Mouse (Mus musculus): Measurements from ENCODE around the gene Rasgrp3. TPM values are rescaled to one million over a fixed set of nuclear protein-coding genes. Genes with fewer than 3 reads are reported as not detected.
A peak's percentile ranks its signal among the peaks of the same experiment; 100 is the strongest.

Rasgrp3 gene
- polyA plus RNA-seq, 1 experiment, result 0.60 TPM

GRCm38 (mm10) chr17:75522347-75523065 is 86.8 kb downstream of the Rasgrp3 start:
- H3K27me3 ChIP-seq (ENCODE audit: control insufficient read depth, insufficient read depth, low read length, poor library complexity, severe bottlenecking), result peaks cover 3% of the 10 kb centered on the region; the same call in 1 of the 2 replicates
- H3K9me3 ChIP-seq (replicated peaks; ENCODE audit: control insufficient read depth, insufficient read depth, low read length, poor library complexity, severe bottlenecking), result no peaks in the 10 kb centered on the region
- TF ChIP-seq EP300 (IDR thresholded peaks at IDR 0.05; ENCODE audit: insufficient read depth, low read depth, low read length), result no peak
- TF ChIP-seq POLR2A (IDR thresholded peaks at IDR 0.05; ENCODE audit: insufficient read depth, low read length), result no peak
- TF ChIP-seq CTCF (IDR thresholded peaks at IDR 0.05; ENCODE audit: low read depth, low read length), result no peak

DNA sequence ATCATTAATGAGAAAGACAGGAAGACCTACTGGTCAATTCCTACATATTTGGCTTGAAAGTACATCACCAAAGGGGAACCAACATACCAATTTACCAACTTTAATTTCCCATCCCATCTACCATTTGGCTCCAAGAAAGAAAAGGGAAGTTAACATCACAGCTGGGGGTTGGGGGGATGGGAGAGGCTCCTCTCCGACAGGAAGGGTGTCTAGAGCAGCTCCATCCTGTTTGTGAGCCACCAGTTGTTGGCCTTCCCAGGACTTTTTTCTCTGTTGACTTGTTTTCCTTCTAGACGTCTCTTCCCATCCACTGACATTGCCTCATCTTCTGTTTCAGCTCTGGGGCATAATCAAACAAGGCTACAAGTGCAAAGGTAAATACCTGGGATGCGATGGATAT is 88.1 kb downstream of the Rasgrp3 start:
- no peaks in the 10 kb centered on the region; the same call in 1 of the 2 replicates for H3K27me3 ChIP-seq (ENCODE audit: control insufficient read depth, insufficient read depth, low read length, poor library complexity, severe bottlenecking)
- no peak overlapping the region for H3K9ac ChIP-seq (ENCODE audit: low read depth, poor library complexity, severe bottlenecking)
- no peak overlapping the region for H3K4me3 ChIP-seq (ENCODE audit: low read depth, low read length)
- no peaks in the 10 kb centered on the region for H3K36me3 ChIP-seq (ENCODE audit: control insufficient read depth, insufficient read depth, low read length, poor library complexity, severe bottlenecking)
- no peaks in the 10 kb centered on the region for H3K9me3 ChIP-seq (replicated peaks; ENCODE audit: control insufficient read depth, insufficient read depth, low read length, poor library complexity, severe bottlenecking)
- TF ChIP-seq POLR2A (IDR thresholded peaks at IDR 0.05; ENCODE audit: insufficient read depth, low read length), result no peak
- no peak for TF ChIP-seq EP300 (IDR thresholded peaks at IDR 0.05; ENCODE audit: insufficient read depth, low read depth, low read length)
- TF ChIP-seq CTCF (IDR thresholded peaks at IDR 0.05; ENCODE audit: low read depth, low read length), result no peak
- H3K4me1 ChIP-seq (ENCODE audit: control insufficient read depth, insufficient read depth, low read length), result peaks cover 8% of the 10 kb centered on the region
- H3K27ac ChIP-seq (ENCODE audit: insufficient read depth, low read length), result no peak overlapping the region

More at GRCm38 (mm10) chr17:75522347-75523065, 86.8 kb downstream of the Rasgrp3 start:
- Histone ChIP-seq H3K4me1 (ENCODE audit: control insufficient read depth, insufficient read depth, low read length) (peaks cover 8% of the 10 kb centered on the region), H3K4me3 (ENCODE audit: low read depth, low read length) (no peak overlapping the region), H3K27ac (ENCODE audit: insufficient read depth, low read length) (no peak overlapping the region), H3K36me3 (ENCODE audit: control insufficient read depth, insufficient read depth, low read length, poor library complexity, severe bottlenecking) (no peaks in the 10 kb centered on the region), H3K9ac (ENCODE audit: low read depth, poor library complexity, severe bottlenecking) (no peak overlapping the region)

- H3K27ac ChIP-seq (ENCODE audit: insufficient read depth, low read length), result no peak overlapping the region
- H3K9me3 ChIP-seq (replicated peaks; ENCODE audit: control insufficient read depth, insufficient read depth, low read length, poor library complexity, severe bottlenecking), result no peaks in the 10 kb centered on the region
- H3K27me3 ChIP-seq (ENCODE audit: control insufficient read depth, insufficient read depth, low read length, poor library complexity, severe bottlenecking), result no peaks in the 10 kb centered on the region; the same call in 1 of the 2 replicates
- no peak overlapping the region for H3K4me3 ChIP-seq (ENCODE audit: low read depth, low read length)
- TF ChIP-seq POLR2A (IDR thresholded peaks at IDR 0.05; ENCODE audit: insufficient read depth, low read length) (no peak), CTCF (IDR thresholded peaks at IDR 0.05; ENCODE audit: low read depth, low read length) (no peak)
- H3K4me1 ChIP-seq (ENCODE audit: control insufficient read depth, insufficient read depth, low read length), result peaks cover 8% of the 10 kb centered on the region
- H3K9ac ChIP-seq (ENCODE audit: low read depth, poor library complexity, severe bottlenecking), result no peak overlapping the region
- no peaks in the 10 kb centered on the region for H3K36me3 ChIP-seq (ENCODE audit: control insufficient read depth, insufficient read depth, low read length, poor library complexity, severe bottlenecking)
Measured at GRCm38 (mm10) chr17:75526411-75526810, 90.7 kb downstream of the Rasgrp3 start.

DNA sequence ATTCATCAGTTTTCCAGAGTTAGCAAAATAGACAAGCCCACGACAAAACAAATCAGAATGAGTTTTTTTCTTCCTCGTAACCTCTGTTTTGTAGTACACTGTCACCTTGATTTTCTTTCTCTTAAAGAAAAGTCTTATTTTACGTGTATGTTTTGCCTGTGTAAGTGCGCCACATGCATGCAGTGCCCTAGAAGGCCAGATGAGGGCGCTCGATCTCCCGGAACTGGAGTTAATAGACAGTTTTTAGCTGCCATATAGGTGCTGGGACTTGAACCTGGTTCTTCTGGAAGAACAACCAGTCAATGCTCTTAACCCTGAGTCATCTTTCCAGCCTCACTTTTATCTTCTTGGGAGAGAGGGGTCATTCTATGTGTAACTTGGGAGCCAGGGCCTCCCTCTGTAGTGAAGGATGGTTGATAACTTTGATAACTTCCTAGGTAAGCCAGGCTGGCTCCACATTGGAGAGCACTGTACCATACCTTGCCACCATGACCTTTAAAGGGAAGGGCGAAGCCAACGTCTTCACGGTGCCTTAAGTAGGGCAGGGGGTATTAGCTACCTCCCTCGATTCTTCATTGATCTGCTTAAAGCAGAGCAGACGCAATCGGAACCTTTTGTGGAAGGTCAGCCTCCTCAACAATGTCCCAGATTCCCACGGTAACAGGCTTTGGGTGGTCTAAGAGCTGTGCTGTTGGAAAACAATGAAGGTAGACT is 93.7 kb downstream of the Rasgrp3 start:
- H3K9ac ChIP-seq (ENCODE audit: low read depth, poor library complexity, severe bottlenecking), result no peak overlapping the region
- no peaks in the 10 kb centered on the region for H3K4me1 ChIP-seq (ENCODE audit: control insufficient read depth, insufficient read depth, low read length)
- H3K27me3 ChIP-seq (ENCODE audit: control insufficient read depth, insufficient read depth, low read length, poor library complexity, severe bottlenecking), result no peaks in the 10 kb centered on the region
- H3K36me3 ChIP-seq (ENCODE audit: control insufficient read depth, insufficient read depth, low read length, poor library complexity, severe bottlenecking), result no peaks in the 10 kb centered on the region
- H3K9me3 ChIP-seq (replicated peaks; ENCODE audit: control insufficient read depth, insufficient read depth, low read length, poor library complexity, severe bottlenecking), result no peaks in the 10 kb centered on the region
- TF ChIP-seq EP300 (IDR thresholded peaks at IDR 0.05; ENCODE audit: insufficient read depth, low read depth, low read length), result no peak
- TF ChIP-seq POLR2A (IDR thresholded peaks at IDR 0.05; ENCODE audit: insufficient read depth, low read length), result no peak
- TF ChIP-seq CTCF (IDR thresholded peaks at IDR 0.05; ENCODE audit: low read depth, low read length), result peak; percentile 51
- H3K4me3 ChIP-seq (ENCODE audit: low read depth, low read length), result no peak overlapping the region
- H3K27ac ChIP-seq (ENCODE audit: insufficient read depth, low read length), result no peak overlapping the region

DNA sequence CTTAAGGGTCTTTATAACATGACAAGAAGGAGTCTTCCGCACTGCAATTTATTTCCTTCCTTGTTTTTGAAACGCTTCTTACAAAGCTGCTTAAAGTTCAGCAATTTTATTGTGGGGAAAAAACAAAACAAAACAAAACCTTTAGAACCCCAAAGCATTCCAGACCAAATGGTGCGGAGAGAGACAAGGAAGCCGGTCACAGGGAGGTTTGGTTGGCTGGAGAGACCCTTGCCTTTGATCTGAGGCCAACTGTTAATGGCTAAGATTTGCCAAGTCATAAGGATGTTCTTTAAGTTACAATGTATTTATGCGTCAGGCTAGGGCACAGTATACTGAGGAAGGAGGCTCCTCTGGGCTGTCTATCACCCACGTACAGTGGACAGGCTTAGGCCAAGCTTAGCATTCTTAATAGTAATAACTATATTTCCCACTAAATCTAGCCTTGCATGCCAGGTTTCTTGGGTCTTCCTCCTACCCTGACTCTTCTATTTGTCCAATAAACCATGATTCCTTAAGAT is 96.8 kb downstream of the Rasgrp3 start:
- H3K9ac ChIP-seq (ENCODE audit: low read depth, poor library complexity, severe bottlenecking), result no peak overlapping the region
- no peak overlapping the region for H3K27ac ChIP-seq (ENCODE audit: insufficient read depth, low read length)
- no peaks in the 10 kb centered on the region for H3K36me3 ChIP-seq (ENCODE audit: control insufficient read depth, insufficient read depth, low read length, poor library complexity, severe bottlenecking)
- H3K27me3 ChIP-seq (ENCODE audit: control insufficient read depth, insufficient read depth, low read length, poor library complexity, severe bottlenecking), result no peaks in the 10 kb centered on the region
- no peak overlapping the region for H3K4me3 ChIP-seq (ENCODE audit: low read depth, low read length)
- TF ChIP-seq EP300 (IDR thresholded peaks at IDR 0.05; ENCODE audit: insufficient read depth, low read depth, low read length) (no peak), CTCF (IDR thresholded peaks at IDR 0.05; ENCODE audit: low read depth, low read length) (no peak), POLR2A (IDR thresholded peaks at IDR 0.05; ENCODE audit: insufficient read depth, low read length) (no peak)
- H3K4me1 ChIP-seq (ENCODE audit: control insufficient read depth, insufficient read depth, low read length), result peaks cover 2% of the 10 kb centered on the region
- no peaks in the 10 kb centered on the region for H3K9me3 ChIP-seq (replicated peaks; ENCODE audit: control insufficient read depth, insufficient read depth, low read length, poor library complexity, severe bottlenecking)
